Mouse (Mus musculus) MEL (cell line): Measurements from ENCODE around the gene 1500009L16Rik. TPM values are rescaled to one million over a fixed set of nuclear protein-coding genes. Genes with fewer than 3 reads are reported as not detected.

Experiments
- DNase-seq: peaks from one replicate; pipeline ENCODE4 v3.0.0; 2011; ENCODE audit warnings: low read depth, low spot score
- H3K27ac ChIP-seq: 2 replicates; pipeline ENCODE4 v1.5.1; 2012; ENCODE audit warnings: low read depth, mild to moderate bottlenecking, control low read depth, low read length, moderate library complexity; ENCODE audit not compliant: control insufficient read depth
- H3K27me3 ChIP-seq, 2 experiments: fragments of 150-350 bp in 1 of 2; sonication (generic) in 1 of 2; 2 replicates each; pipeline ENCODE4 v1.6.1; 2012; ENCODE audit warnings: low read length in 2 of 2, mild to moderate bottlenecking in 2 of 2, improper control_type of control experiment in 1 of 2, moderate library complexity in 1 of 2; ENCODE audit not compliant: insufficient read depth in 2 of 2, control insufficient read depth in 1 of 2
- H3K36me3 ChIP-seq, 2 experiments: 2 replicates each; pipeline ENCODE4 v1.6.1; 2012 to 2014; ENCODE audit warnings: low read length in 2 of 2, improper control_type of control experiment in 1 of 2, inconsistent platforms in 1 of 2, mild to moderate bottlenecking in 1 of 2; ENCODE audit not compliant: insufficient read depth in 2 of 2, control insufficient read depth in 1 of 2
- H3K4me1 ChIP-seq, 2 experiments: fragments of 150-350 bp in 1 of 2; sonication (generic) in 1 of 2; 2 replicates each; pipeline ENCODE4 v1.6.1; 2012; ENCODE audit warnings: low read length in 2 of 2, improper control_type of control experiment in 1 of 2, mild to moderate bottlenecking in 1 of 2; ENCODE audit not compliant: insufficient read depth in 2 of 2, control insufficient read depth in 1 of 2
- H3K4me3 ChIP-seq, 2 experiments: fragments of 150-350 bp in 1 of 2; sonication (generic) in 1 of 2; 2 replicates each; pipeline ENCODE4 v1.5.1; 2012; ENCODE audit warnings: low read depth in 2 of 2, low read length in 2 of 2, mild to moderate bottlenecking in 2 of 2, moderate library complexity in 2 of 2, control low read depth in 1 of 2, improper control_type of control experiment in 1 of 2; ENCODE audit not compliant: control insufficient read depth in 1 of 2, insufficient read depth in 1 of 2
- H3K79me2 ChIP-seq: 2 replicates; pipeline ENCODE4 v1.6.1; 2012; ENCODE audit warnings: mild to moderate bottlenecking, low read length, moderate library complexity; ENCODE audit not compliant: control insufficient read depth, poor library complexity, insufficient read depth
- H3K9ac ChIP-seq: 2 replicates; pipeline ENCODE4 v1.6.1; 2012; ENCODE audit warnings: low read depth, mild to moderate bottlenecking, control low read depth, low read length, moderate library complexity; ENCODE audit not compliant: control insufficient read depth, poor library complexity, severe bottlenecking
- H3K9me3 ChIP-seq: fragments of 150-350 bp; sonication (generic); replicated peaks from 2 replicates; pipeline ENCODE4 v1.6.1; 2012; ENCODE audit warnings: mild to moderate bottlenecking, low read length, improper control_type of control experiment, moderate library complexity; ENCODE audit not compliant: insufficient read depth
- CHD1 ChIP-seq: IDR thresholded peaks from 2 replicates; pipeline ENCODE4 v1.6.1; 2012; ENCODE audit warnings: low read depth, mild to moderate bottlenecking, inconsistent platforms, low read length, improper control_type of control experiment
- CHD2 ChIP-seq: IDR thresholded peaks from 2 replicates; pipeline ENCODE4 v1.6.1; 2011; ENCODE audit warnings: low read length, improper control_type of control experiment
- CTCF ChIP-seq, 3 experiments: IDR thresholded peaks in 2 of 3; conservative IDR thresholded peaks in 1 of 3; 2 replicates each; pipeline ENCODE4 v1.5.1; 2011 to 2012; ENCODE audit warnings: low read length in 3 of 3, low read depth in 2 of 3, mild to moderate bottlenecking in 2 of 3, improper control_type of control experiment in 1 of 3, inconsistent platforms in 1 of 3, mixed read lengths in 1 of 3, moderate library complexity in 1 of 3; ENCODE audit not compliant: control insufficient read depth in 1 of 3, insufficient read depth in 1 of 3, poor library complexity in 1 of 3, severe bottlenecking in 1 of 3
- E2F4 ChIP-seq: IDR thresholded peaks from 2 replicates; pipeline ENCODE4 v1.6.1; 2011; ENCODE audit warnings: low read depth, low read length, improper control_type of control experiment, borderline replicate concordance
- ELF1 ChIP-seq: IDR thresholded peaks from 2 replicates; pipeline ENCODE4 v1.6.1; 2014; ENCODE audit warnings: low read depth, mild to moderate bottlenecking, inconsistent platforms, low read length, improper control_type of control experiment, moderate library complexity
- ETS1 ChIP-seq: IDR thresholded peaks from 2 replicates; pipeline ENCODE4 v1.6.1; 2012; ENCODE audit warnings: low read depth, mild to moderate bottlenecking, inconsistent platforms, low read length, improper control_type of control experiment, moderate library complexity
- HCFC1 ChIP-seq: IDR thresholded peaks from 2 replicates; pipeline ENCODE4 v1.6.1; 2012; ENCODE audit warnings: low read depth, mild to moderate bottlenecking, inconsistent platforms, low read length, improper control_type of control experiment, moderate library complexity
- JUND ChIP-seq: IDR thresholded peaks from 2 replicates; pipeline ENCODE4 v1.6.1; 2011; ENCODE audit warnings: low read depth, mild to moderate bottlenecking, improper control_type of control experiment, low read length
- KAT2A ChIP-seq: conservative IDR thresholded peaks from 2 replicates; pipeline ENCODE4 v1.6.1; 2012; ENCODE audit warnings: low read depth, low read length, improper control_type of control experiment, inconsistent platforms
- MAX ChIP-seq: IDR thresholded peaks from 2 replicates; pipeline ENCODE4 v1.6.1; 2011; ENCODE audit warnings: low read length, improper control_type of control experiment
- MAZ ChIP-seq: IDR thresholded peaks from 2 replicates; pipeline ENCODE4 v1.6.1; 2012; ENCODE audit warnings: low read depth, mild to moderate bottlenecking, inconsistent platforms, low read length, improper control_type of control experiment
- MYC ChIP-seq: IDR thresholded peaks from 2 replicates; pipeline ENCODE4 v1.6.1; 2011; ENCODE audit warnings: low read depth, mild to moderate bottlenecking, low read length, improper control_type of control experiment, moderate library complexity
- NRF1 ChIP-seq: IDR thresholded peaks from 2 replicates; pipeline ENCODE4 v1.6.1; 2014; ENCODE audit warnings: low read depth, mild to moderate bottlenecking, inconsistent platforms, low read length, improper control_type of control experiment, moderate library complexity; ENCODE audit not compliant: poor library complexity, insufficient read depth, severe bottlenecking
- POLR2AphosphoS5 ChIP-seq: IDR thresholded peaks from 2 replicates; pipeline ENCODE4 v1.6.1; 2012; ENCODE audit warnings: low read depth, borderline replicate concordance, mild to moderate bottlenecking, inconsistent platforms, low read length, moderate library complexity, mixed read lengths
- SIN3A ChIP-seq: IDR thresholded peaks from 2 replicates; pipeline ENCODE4 v1.6.1; 2012; ENCODE audit warnings: low read length, improper control_type of control experiment, inconsistent platforms
- SMC3 ChIP-seq: IDR thresholded peaks from 2 replicates; pipeline ENCODE4 v1.6.1; 2011; ENCODE audit warnings: low read depth, low read length, improper control_type of control experiment
- TAL1 ChIP-seq: IDR thresholded peaks from 2 replicates; pipeline ENCODE4 v1.6.1; 2012; ENCODE audit warnings: mild to moderate bottlenecking, inconsistent platforms, low read length, moderate library complexity, mixed read lengths
- TCF12 ChIP-seq: IDR thresholded peaks from 2 replicates; pipeline ENCODE4 v1.6.1; 2014; ENCODE audit warnings: low read depth, mild to moderate bottlenecking, inconsistent platforms, low read length, improper control_type of control experiment, moderate library complexity
- UBTF ChIP-seq: IDR thresholded peaks from 2 replicates; pipeline ENCODE4 v1.6.1; 2012; ENCODE audit warnings: low read depth, mild to moderate bottlenecking, inconsistent platforms, low read length, improper control_type of control experiment, moderate library complexity, borderline replicate concordance; ENCODE audit not compliant: insufficient read depth
- ZC3H11A ChIP-seq: IDR thresholded peaks from 2 replicates; pipeline ENCODE4 v1.6.1; 2012; ENCODE audit warnings: low read depth, mild to moderate bottlenecking, inconsistent platforms, low read length, improper control_type of control experiment
- ZKSCAN1 ChIP-seq: IDR thresholded peaks from 2 replicates; pipeline ENCODE4 v1.6.1; 2012; ENCODE audit warnings: low read depth, mild to moderate bottlenecking, inconsistent platforms, low read length, improper control_type of control experiment, moderate library complexity
- ZMIZ1 ChIP-seq: IDR thresholded peaks from 2 replicates; pipeline ENCODE4 v1.6.1; 2012; ENCODE audit warnings: low read depth, mild to moderate bottlenecking, inconsistent platforms, low read length, improper control_type of control experiment, moderate library complexity
- polyA plus RNA-seq, 2 experiments: library from polyadenylated mRNA; stranded (reverse) in 1 of 2; unstranded in 1 of 2; fragments of >175 nt in 1 of 2; fragments of >200 nt in 1 of 2; gene quantifications; 2 replicates each; pipeline versions ENCODE4 v1.2.1 to v1.2.4; 2012; ENCODE audit warnings: low replicate concordance in 2 of 2, low read depth in 1 of 2; ENCODE audit not compliant: insufficient read length in 2 of 2, insufficient read depth in 1 of 2, missing spikeins in 1 of 2
- total RNA-seq: library from RNA; depleted of rRNA; stranded (reverse); fragments of 300-350 nt; gene quantifications from 2 replicates; pipeline ENCODE4 v1.2.3, GENCODE M21; 2012

Gene 1500009L16Rik
- total and polyA plus RNA-seq, 3 experiments = not detected

DNA sequence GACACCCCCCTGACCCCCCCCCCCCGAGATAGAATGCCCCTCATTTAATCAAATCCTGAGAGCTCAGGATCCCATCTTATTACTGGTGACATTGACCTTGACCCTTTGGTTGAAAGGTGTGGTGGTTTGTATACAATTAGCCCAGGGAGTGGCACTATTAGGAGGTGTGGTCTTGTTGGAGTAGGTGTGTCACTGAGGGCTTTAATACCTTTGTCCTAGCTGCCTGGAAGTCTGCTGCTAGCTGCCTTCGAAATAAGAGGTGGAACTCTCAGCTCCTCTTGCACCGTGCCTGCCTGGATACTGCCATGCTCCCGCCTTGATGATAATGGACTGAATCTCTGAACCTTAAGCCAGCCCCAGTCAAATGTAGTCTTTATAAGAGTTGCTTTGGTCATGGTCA is 41.2 kb downstream of the 1500009L16Rik start:
- TF ChIP-seq KAT2A = no peak
- TF ChIP-seq MAZ = no peak
- TF ChIP-seq CTCF (IDR thresholded peaks at IDR 0.05 in 2 of 3, conservative IDR thresholded peaks at IDR 0.05 in 1 of 3; ENCODE audit: control insufficient read depth in 1 of 3, insufficient read depth in 1 of 3, low read depth in 2 of 3, low read length in 3 of 3, poor library complexity in 1 of 3, severe bottlenecking in 1 of 3) = no peak
- no peak for TF ChIP-seq ETS1
- TF ChIP-seq ZKSCAN1 = no peak
- TF ChIP-seq SMC3 = no peak
- TF ChIP-seq ZMIZ1 = no peak
- TF ChIP-seq NRF1 = no peak
- TF ChIP-seq ELF1 = no peak
- TF ChIP-seq CHD2 = no peak
- TF ChIP-seq HCFC1 = no peak
- no peak for TF ChIP-seq E2F4
- no peak for TF ChIP-seq UBTF
- TF ChIP-seq MYC = no peak
- TF ChIP-seq TCF12 = no peak
- TF ChIP-seq SIN3A = no peak
- TF ChIP-seq JUND = no peak
- H3K9me3 ChIP-seq = no peaks in the 10 kb centered on the region

DNA sequence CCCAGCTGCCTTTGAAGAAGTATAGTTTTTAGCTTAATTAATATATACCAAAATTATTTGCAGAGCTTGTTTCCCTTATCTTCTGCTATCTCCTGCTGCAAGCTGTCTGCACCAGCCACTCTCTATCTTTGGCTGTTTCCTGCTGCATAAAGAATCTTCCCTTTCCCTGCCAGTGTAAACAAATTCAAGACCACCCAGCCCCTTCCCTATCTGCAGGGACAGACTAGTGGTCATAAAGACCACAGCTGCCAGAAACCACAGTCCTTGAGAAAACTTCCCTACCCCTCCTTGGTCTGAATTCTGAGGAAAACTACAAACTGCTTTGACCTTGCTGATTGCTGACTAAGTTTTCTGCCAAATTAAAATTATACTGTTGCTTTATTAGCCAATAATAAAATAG is 44.2 kb downstream of the 1500009L16Rik start:
- TF ChIP-seq MAX (no peak), TAL1 (no peak), CHD1 (no peak), SMC3 (no peak), TCF12 (no peak), POLR2AphosphoS5 (no peak), E2F4 (no peak), KAT2A (no peak), UBTF (no peak), MAZ (no peak), ELF1 (no peak), ZMIZ1 (no peak), ZC3H11A (no peak)
- no peaks in the 10 kb centered on the region for H3K27me3 ChIP-seq
- H3K27ac ChIP-seq = no peak overlapping the region
- H3K79me2 ChIP-seq = no peaks in the 10 kb centered on the region
- H3K4me1 ChIP-seq = no peaks in the 10 kb centered on the region
- no peak overlapping the region for H3K4me3 ChIP-seq
- no peak for DNase-seq
- no peaks in the 10 kb centered on the region for H3K36me3 ChIP-seq
- H3K9ac ChIP-seq = no peak overlapping the region
- H3K9me3 ChIP-seq = no peaks in the 10 kb centered on the region

More for the DNA sequence above, 41.2 kb downstream of the 1500009L16Rik start:
- no peak overlapping the region for H3K9ac ChIP-seq
- no peak overlapping the region for H3K4me3 ChIP-seq
- DNase-seq = no peak
- H3K79me2 ChIP-seq = no peaks in the 10 kb centered on the region
- no peaks in the 10 kb centered on the region for H3K4me1 ChIP-seq
- no peaks in the 10 kb centered on the region for H3K36me3 ChIP-seq
- no peaks in the 10 kb centered on the region for H3K27me3 ChIP-seq
- no peak overlapping the region for H3K27ac ChIP-seq
